Mouse (Mus musculus): ENCODE results near the gene Tmem141. TPM values are rescaled to one million over a fixed set of nuclear protein-coding genes. Genes with fewer than 3 reads are reported as not detected.

The Tmem141 gene
- polyA plus RNA-seq (2014; fragmentation: Nextera tagmentation; extraction: Ambion mirVana): 18.0 and 20.5 TPM in 2 replicates

DNA sequence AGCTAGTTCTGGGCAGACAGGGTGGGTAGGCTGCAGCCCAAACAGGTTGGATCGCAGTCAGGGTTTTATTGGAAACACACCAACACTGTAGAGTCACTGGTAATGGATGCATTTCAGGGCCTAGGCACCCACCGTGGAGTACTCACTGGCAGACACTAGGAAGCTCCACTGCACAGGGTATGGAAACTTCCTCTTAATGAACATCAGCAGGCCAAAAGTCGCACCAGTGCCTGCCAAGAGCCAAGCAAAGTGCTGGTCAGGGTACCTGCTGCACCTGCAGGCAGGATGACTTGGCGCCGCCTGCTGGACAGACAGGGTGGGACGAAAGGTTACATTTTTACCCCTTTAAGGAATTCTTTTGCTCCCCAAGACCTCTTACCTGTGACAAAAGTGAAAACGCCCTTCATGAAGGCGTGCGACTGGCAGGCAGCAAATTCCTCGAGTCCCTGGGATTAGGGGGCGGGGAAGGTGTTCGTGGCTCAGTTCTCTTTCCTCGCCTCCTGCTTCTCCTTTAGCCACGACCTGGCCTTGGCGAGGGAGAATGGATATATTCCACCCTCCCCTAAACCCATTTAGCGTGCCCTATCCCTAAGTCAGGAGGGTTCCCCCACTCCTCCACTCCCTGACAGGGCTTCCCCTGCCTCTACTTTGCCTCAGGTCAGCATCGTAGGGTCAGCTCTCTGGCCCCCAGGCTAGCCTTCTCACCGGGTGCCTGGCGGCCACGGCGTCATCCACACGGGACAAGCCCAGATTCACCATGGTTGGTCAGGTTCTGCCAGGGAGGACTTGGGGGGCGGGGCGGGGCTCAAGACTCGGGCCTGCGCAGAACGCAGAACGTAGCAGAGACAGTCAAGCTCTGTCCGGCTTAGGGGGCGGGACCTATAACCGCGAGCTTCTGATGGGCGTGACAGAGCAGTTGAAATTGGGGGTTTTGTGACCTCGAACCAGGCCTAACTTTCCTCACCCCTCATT, at the start of gene Tmem141:
Gene Tmem141, minus strand, starts transcription at position 777 of the 972 bp plus-strand sequence.
- ATAC-seq (ENCODE audit: insufficient read depth, low FRiP score, low TSS enrichment) (peak; percentile 93), DNase-seq (ENCODE audit: low spot score) (peak; percentile 86)
- Histone ChIP-seq H3K27ac (ENCODE audit: low read depth, low read length) (no peak within 1 kb of the TSS), H3K9me3 (ENCODE audit: control insufficient read depth, low read length) (no peaks in the 10 kb centered on the region), H3K27me3 (ENCODE audit: control insufficient read depth, insufficient read depth, low read length) (peaks cover 8% of the 10 kb centered on the region), H3K36me3 (ENCODE audit: control insufficient read depth, insufficient read depth, low read length) (no peaks in the 10 kb centered on the region), H3K4me1 (ENCODE audit: control insufficient read depth, insufficient read depth, low read length) (no peaks in the 10 kb centered on the region), H3K4me2 (ENCODE audit: low read depth) (peak within 1 kb of the TSS; percentile 69), H3K9ac (ENCODE audit: low read length) (peak within 1 kb of the TSS; percentile 52), H3K4me3 (ENCODE audit: low read depth, low read length) (peak within 1 kb of the TSS; percentile 35)
- WGBS: 5% methylated on average over 33 of the region's 34 CpGs

DNA sequence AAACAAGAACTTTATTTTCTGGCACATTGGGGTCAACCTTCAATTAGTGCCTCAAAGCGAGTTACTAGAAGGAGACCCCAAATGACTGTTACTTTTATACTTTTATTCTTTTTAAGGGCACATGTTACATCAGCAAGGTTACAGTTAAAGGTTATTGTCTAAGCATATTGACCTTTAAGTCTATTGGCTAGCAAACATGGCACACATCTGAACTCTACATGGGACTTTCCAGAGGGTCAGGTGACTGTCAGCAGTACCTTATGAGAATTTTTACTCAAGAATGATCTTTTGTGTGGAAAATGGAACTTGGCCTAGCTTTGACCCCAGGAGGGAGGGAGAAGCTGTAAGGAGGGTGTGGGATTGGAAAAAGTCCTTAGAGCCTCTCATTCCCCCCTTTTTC, 44.7 kb upstream of the Tmem141 start:
- WGBS: 58% methylated on average over 1 of the region's 1 CpGs
- Histone ChIP-seq H3K36me3 (ENCODE audit: control insufficient read depth, insufficient read depth, low read length) (no peaks in the 10 kb centered on the region), H3K27ac (ENCODE audit: low read depth, low read length) (no peak overlapping the region), H3K9ac (ENCODE audit: low read length) (no peak overlapping the region), H3K4me2 (ENCODE audit: low read depth) (no peak overlapping the region), H3K4me1 (ENCODE audit: control insufficient read depth, insufficient read depth, low read length) (no peaks in the 10 kb centered on the region), H3K27me3 (ENCODE audit: control insufficient read depth, insufficient read depth, low read length) (no peaks in the 10 kb centered on the region), H3K4me3 (ENCODE audit: low read depth, low read length) (no peak overlapping the region), H3K9me3 (ENCODE audit: control insufficient read depth, low read length) (no peaks in the 10 kb centered on the region)
- ATAC-seq (ENCODE audit: insufficient read depth, low FRiP score, low TSS enrichment): no peak
- DNase-seq (ENCODE audit: low spot score): no peak

DNA sequence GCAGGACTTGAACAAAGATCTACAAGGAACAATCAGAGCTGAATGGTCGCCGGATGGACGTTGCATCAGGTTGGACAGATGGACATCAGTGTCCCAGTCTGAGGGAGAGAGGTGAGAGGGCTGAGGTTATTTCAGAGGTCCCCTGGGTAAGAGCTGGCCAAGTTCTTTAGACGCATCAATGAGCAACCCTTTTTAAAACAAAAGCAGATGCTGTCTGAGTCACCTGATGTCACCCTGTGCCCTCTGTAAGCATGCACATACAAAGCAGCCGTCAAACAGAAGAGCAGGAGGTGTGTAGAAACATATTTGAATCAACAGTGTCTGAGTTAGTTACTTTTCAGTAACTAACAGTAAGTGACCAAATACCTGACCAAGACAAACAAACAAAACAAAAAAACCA, 42.3 kb upstream of the Tmem141 start:
- WGBS: 78% methylated on average over 5 of the region's 5 CpGs
- Histone ChIP-seq H3K27ac (ENCODE audit: low read depth, low read length) (no peak overlapping the region), H3K9me3 (ENCODE audit: control insufficient read depth, low read length) (no peaks in the 10 kb centered on the region), H3K4me1 (ENCODE audit: control insufficient read depth, insufficient read depth, low read length) (no peaks in the 10 kb centered on the region), H3K27me3 (ENCODE audit: control insufficient read depth, insufficient read depth, low read length) (no peaks in the 10 kb centered on the region), H3K36me3 (ENCODE audit: control insufficient read depth, insufficient read depth, low read length) (no peaks in the 10 kb centered on the region), H3K4me2 (ENCODE audit: low read depth) (no peak overlapping the region), H3K4me3 (ENCODE audit: low read depth, low read length) (no peak overlapping the region), H3K9ac (ENCODE audit: low read length) (no peak overlapping the region)
- ATAC-seq (ENCODE audit: insufficient read depth, low FRiP score, low TSS enrichment) (no peak), DNase-seq (ENCODE audit: low spot score) (no peak)

DNA sequence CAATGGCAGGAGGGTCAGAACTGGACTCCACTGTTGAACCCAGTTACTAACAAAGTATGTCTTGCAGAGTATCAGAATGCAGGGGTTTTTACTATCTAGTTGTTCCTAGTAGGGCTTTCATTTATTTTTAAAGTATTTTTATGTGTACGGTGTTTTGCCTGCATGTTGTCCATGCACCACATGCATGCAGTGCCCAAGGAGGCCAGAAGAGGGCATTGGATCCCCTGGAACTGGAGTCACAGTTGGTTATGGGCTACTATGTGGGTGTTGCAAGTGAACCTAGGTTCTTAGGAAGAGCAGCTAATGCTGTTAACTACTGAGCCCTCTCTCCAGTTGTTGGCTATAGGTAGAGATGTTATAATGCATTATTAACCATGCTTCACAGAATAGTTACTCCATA, 41.7 kb upstream of the Tmem141 start:
- 77% methylated on average over 1 of the region's 1 CpGs for WGBS
- Histone ChIP-seq H3K36me3 (ENCODE audit: control insufficient read depth, insufficient read depth, low read length) (no peaks in the 10 kb centered on the region), H3K27ac (ENCODE audit: low read depth, low read length) (no peak overlapping the region), H3K9me3 (ENCODE audit: control insufficient read depth, low read length) (no peaks in the 10 kb centered on the region), H3K4me2 (ENCODE audit: low read depth) (no peak overlapping the region), H3K27me3 (ENCODE audit: control insufficient read depth, insufficient read depth, low read length) (no peaks in the 10 kb centered on the region), H3K4me1 (ENCODE audit: control insufficient read depth, insufficient read depth, low read length) (no peaks in the 10 kb centered on the region), H3K9ac (ENCODE audit: low read length) (no peak overlapping the region), H3K4me3 (ENCODE audit: low read depth, low read length) (no peak overlapping the region)
- peak; percentile 32 for DNase-seq (ENCODE audit: low spot score)
- ATAC-seq (ENCODE audit: insufficient read depth, low FRiP score, low TSS enrichment): no peak

DNA sequence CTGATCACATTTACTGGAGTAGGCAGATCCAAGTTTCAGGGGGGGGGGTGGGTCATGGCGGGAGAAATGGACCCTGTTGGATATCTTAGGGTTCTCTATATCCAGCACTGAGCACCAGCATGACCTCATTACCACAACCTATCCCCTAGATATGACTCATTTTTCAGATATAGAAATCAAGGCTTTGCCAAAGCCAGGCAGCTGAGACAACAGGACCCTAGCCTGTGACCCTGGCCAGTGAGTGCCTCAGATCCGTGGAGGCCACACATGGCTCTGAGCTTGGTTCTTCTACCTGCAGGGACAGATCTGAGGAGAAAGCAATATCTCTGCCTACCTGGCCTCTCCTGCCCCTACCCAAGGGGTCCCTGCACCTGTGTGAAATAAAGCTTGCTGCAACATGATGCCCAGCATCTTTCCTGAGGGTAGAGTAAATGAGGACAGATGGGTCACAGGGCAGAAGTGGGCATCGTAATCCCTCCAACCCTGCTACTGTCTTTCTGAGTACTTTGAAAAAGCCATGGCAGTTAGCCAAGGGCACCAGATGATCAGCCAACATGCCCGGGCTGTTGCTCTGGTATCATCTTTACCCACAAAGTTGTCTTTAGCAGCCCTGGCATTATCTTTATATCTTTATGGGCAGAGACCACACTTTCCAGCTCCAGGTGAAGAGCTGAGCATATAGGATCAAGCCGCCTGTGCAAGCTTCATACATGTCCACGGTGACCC, 39.6 kb upstream of the Tmem141 start:
- no peaks in the 10 kb centered on the region for H3K9me3 ChIP-seq (ENCODE audit: control insufficient read depth, low read length)
- H3K27me3 ChIP-seq (ENCODE audit: control insufficient read depth, insufficient read depth, low read length): no peaks in the 10 kb centered on the region
- ATAC-seq (ENCODE audit: insufficient read depth, low FRiP score, low TSS enrichment) (no peak), DNase-seq (ENCODE audit: low spot score) (no peak)
- no peak overlapping the region for H3K4me2 ChIP-seq (ENCODE audit: low read depth)
- no peak overlapping the region for H3K4me3 ChIP-seq (ENCODE audit: low read depth, low read length)
- 84% methylated on average over 6 of the region's 6 CpGs for WGBS
- no peaks in the 10 kb centered on the region for H3K4me1 ChIP-seq (ENCODE audit: control insufficient read depth, insufficient read depth, low read length)
- H3K36me3 ChIP-seq (ENCODE audit: control insufficient read depth, insufficient read depth, low read length): no peaks in the 10 kb centered on the region
- no peak overlapping the region for H3K27ac ChIP-seq (ENCODE audit: low read depth, low read length)
- no peak overlapping the region for H3K9ac ChIP-seq (ENCODE audit: low read length)

DNA sequence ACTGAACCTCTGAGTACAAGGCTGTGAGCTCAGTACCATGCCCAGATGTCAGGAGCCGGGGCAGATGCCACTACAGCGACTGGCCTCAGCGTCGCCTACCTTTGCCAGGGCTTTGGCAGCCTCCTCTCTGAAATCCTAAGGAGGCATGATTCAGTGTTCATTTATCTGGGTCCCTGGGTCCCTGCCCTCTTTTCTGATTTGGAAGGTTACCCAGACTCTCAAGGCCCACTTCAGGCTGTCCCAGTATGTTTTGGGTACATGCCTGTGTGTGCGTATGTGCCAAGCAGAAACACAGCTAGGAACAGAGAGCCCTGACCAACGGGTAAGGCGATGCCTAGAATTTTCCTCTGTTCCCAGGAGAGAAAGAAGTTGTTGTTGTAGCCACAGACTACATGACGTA, 38.5 kb upstream of the Tmem141 start:
- H3K9ac ChIP-seq (ENCODE audit: low read length): no peak overlapping the region
- H3K27me3 ChIP-seq (ENCODE audit: control insufficient read depth, insufficient read depth, low read length): no peaks in the 10 kb centered on the region
- ATAC-seq (ENCODE audit: insufficient read depth, low FRiP score, low TSS enrichment): no peak

DNA sequence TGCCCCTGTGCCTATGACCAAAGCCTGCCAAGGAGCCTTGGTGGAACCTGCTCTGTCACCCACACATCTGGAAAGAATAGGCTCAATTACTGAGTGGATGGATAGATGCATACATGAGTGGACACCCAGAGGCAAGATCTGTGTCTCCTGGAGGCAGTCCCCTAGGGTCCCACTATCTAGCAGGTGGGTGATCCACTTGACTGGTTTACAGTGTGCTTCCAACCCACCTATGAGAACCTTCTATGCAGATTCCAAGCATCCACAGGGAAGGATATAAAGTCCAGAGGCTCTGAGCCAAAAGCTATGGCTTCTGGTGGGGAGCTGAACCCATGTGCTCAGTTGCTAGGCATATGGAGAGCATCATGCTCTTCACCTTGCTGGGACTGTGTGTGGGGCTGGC, 35.8 kb upstream of the Tmem141 start, which contains the start of gene Lcn5:
Gene Lcn5, plus strand, starts transcription at position 301 of the 400 bp plus-strand sequence.
- Histone ChIP-seq H3K36me3 (ENCODE audit: control insufficient read depth, insufficient read depth, low read length) (no peaks in the 10 kb centered on the region), H3K4me3 (ENCODE audit: low read depth, low read length) (no peak within 1 kb of the TSS), H3K9me3 (ENCODE audit: control insufficient read depth, low read length) (no peaks in the 10 kb centered on the region), H3K27ac (ENCODE audit: low read depth, low read length) (no peak within 1 kb of the TSS), H3K4me1 (ENCODE audit: control insufficient read depth, insufficient read depth, low read length) (no peaks in the 10 kb centered on the region), H3K9ac (ENCODE audit: low read length) (no peak within 1 kb of the TSS), H3K4me2 (ENCODE audit: low read depth) (no peak within 1 kb of the TSS), H3K27me3 (ENCODE audit: control insufficient read depth, insufficient read depth, low read length) (no peaks in the 10 kb centered on the region)
- no peak for DNase-seq (ENCODE audit: low spot score)
- ATAC-seq (ENCODE audit: insufficient read depth, low FRiP score, low TSS enrichment): no peak

More for the DNA sequence above, 38.5 kb upstream of the Tmem141 start:
- H3K36me3 ChIP-seq (ENCODE audit: control insufficient read depth, insufficient read depth, low read length): no peaks in the 10 kb centered on the region
- no peaks in the 10 kb centered on the region for H3K9me3 ChIP-seq (ENCODE audit: control insufficient read depth, low read length)
- no peak for DNase-seq (ENCODE audit: low spot score)
- 86% methylated on average over 8 of the region's 8 CpGs for WGBS
- no peak overlapping the region for H3K4me3 ChIP-seq (ENCODE audit: low read depth, low read length)
- H3K27ac ChIP-seq (ENCODE audit: low read depth, low read length): no peak overlapping the region
- H3K4me1 ChIP-seq (ENCODE audit: control insufficient read depth, insufficient read depth, low read length): no peaks in the 10 kb centered on the region
- H3K4me2 ChIP-seq (ENCODE audit: low read depth): no peak overlapping the region

DNA sequence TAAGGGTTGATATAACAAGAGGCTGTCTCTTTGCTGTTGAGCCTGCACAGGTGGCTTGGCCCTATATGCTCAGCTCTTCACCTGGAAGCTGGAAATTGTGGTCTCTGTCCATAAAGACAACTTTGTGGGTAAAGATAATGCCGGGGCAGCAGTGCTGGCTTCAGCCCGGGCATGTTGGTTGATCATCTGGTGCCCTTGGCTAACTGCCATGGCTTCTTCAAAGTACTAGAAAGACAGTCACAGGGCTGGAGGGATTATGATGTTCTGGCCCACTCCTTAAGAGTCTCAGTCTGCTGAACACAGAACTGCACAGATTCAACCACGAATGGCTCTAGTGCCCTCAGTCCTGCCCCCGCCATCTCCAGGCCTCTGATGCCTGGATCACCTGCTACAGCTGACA, 35.4 kb upstream of the Tmem141 start:
- Histone ChIP-seq H3K36me3 (ENCODE audit: control insufficient read depth, insufficient read depth, low read length) (no peaks in the 10 kb centered on the region), H3K4me3 (ENCODE audit: low read depth, low read length) (no peak overlapping the region), H3K4me2 (ENCODE audit: low read depth) (no peak overlapping the region), H3K9ac (ENCODE audit: low read length) (no peak overlapping the region), H3K9me3 (ENCODE audit: control insufficient read depth, low read length) (no peaks in the 10 kb centered on the region), H3K27me3 (ENCODE audit: control insufficient read depth, insufficient read depth, low read length) (no peaks in the 10 kb centered on the region), H3K27ac (ENCODE audit: low read depth, low read length) (no peak overlapping the region), H3K4me1 (ENCODE audit: control insufficient read depth, insufficient read depth, low read length) (no peaks in the 10 kb centered on the region)
- no peak for ATAC-seq (ENCODE audit: insufficient read depth, low FRiP score, low TSS enrichment)
- 88% methylated on average over 4 of the region's 4 CpGs for WGBS
- no peak for DNase-seq (ENCODE audit: low spot score)
